Mouse (Mus musculus) stomach, postnatal 0 days (tissue): Measurements from ENCODE around the gene Plekho2.

Source experiments
- CTCF ChIP-seq: IDR thresholded peaks from 2 replicates; pipeline ENCODE4 v1.5.1; 2016; ENCODE audit warnings: antibody characterized with exemption, low read depth, mild to moderate bottlenecking, moderate library complexity
- EP300 ChIP-seq: optimal IDR thresholded peaks from 2 replicates; pipeline ENCODE3; 2016; ENCODE audit warnings: antibody characterized with exemption

DNA sequence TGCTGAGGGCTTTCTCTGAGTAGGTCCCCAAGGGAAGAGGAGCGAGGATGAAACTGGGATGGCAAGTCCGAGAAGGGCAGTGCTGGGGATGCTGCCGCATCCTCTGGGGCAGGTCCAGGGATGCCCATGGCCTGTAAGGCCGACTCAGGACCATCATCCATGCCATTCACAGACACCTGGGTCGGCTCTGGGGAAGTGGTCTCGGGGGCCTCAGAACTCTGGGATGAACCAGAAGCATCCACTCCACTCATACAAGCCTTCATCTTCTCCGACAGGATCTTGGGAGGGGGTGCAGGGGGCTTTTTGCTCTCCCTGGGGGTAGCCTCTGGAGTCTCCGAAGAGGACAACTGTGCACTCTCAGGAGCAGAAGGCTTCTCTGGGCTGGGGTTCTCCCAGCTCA, 23.5 kb downstream of the Plekho2 start:
- TF ChIP-seq CTCF (no peak), EP300 (no peak)
